Mouse (Mus musculus) liver, adult 2 months (tissue): ENCODE measurements around the gene Met.

Experiments used
- CTCF ChIP-seq: fragments of 200-500 bp; IDR thresholded peaks from 2 replicates; pipeline ENCODE4 v1.5.1; 2011; ENCODE audit warnings: low read depth, low read length, control low read depth
- POLR2A ChIP-seq: fragments of 200-500 bp; IDR thresholded peaks from 2 replicates; pipeline ENCODE4 v1.6.1; 2011; ENCODE audit warnings: low read length, control low read depth; ENCODE audit not compliant: insufficient read depth; ENCODE audit errors: extremely low read depth

DNA sequence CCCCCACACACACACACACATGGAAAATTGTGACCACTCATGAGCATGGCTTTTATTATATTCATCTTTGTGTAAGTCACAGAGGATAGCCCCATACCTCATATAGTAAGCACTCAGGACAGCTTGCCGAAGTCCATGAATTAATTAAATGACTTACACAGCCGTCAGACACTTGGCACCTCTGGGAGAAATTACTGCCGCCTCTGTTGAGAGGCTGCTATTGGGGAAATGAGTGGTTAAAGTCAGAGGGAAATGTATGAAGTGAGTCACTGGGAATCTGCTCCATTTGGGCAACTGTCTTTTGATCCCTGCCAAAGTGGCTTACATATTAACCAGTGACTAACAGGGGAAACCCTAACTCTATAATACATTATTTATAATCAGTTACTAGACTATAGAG, 91.2 kb downstream of the Met start:
- TF ChIP-seq POLR2A (no peak), CTCF (no peak)
